Mouse (Mus musculus) ovary, postnatal 10 days (tissue): Measurements from ENCODE around the gene Pck2.

Experiments
- DNase-seq: peaks from one replicate; pipeline ENCODE4 v3.0.0; 2022; ENCODE audit warnings: low spot score

Pck2 gene

DNA sequence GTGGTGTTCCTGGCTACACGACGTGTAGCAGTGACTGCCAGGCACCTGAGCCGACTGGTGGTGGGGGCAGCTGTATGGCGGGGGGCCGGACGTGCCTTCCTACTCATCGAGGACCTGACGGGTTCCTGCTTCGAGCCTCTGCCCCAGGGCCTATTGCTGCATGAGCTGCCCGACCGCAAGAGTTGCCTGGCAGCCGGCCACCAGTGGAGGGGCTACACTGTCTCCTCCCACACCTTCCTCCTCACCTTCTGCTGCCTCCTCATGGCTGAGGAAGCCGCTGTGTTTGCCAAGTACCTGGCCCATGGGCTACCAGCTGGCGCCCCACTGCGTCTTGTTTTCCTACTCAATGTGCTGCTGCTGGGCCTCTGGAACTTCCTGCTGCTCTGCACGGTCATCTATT, 36.3 kb downstream of the Pck2 start:
- no peak for DNase-seq

DNA sequence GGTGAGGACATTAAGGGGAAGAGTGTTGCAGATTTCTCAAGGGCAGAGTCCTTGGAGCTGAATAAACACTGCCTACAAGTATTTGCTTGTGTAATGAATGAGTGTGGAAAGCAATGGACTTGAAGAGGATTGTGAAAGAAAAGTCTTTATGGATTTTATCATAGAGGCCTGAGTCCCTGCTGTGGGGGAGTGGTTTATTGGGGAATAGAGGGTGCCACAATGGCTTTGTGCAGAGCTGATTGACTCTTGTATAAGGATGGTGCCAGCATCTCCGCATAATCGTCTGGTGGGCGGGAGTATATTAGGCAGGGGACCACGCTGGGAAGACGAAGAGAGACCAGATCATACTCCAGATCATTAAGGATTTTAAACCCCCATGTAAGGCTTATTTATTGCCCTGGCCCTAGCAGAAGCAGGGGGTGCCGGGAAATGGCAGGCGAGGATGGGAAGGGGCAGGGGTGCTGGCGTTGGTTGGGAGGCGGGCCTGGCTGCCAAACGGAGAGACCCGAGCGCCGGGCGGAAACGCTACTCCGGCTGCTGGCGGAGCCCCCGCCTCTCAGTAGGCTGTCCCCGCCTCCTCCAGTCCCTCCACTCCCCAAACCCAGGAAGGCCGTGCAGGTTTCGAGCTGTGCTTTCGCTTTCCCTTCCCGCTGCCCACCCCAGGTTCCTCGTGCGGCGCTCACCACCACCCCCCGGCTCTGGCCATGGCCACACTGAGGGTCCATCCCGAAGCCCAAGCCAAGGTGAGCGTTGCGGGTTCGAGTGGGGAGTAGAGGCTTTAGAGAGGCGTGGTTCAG, 38.0 kb downstream of the Pck2 start, which contains the start of gene Psme1:
TSS of gene Psme1 (plus strand) at position 253 of the 797 bp plus-strand sequence.
- peak; percentile 52 for DNase-seq

DNA sequence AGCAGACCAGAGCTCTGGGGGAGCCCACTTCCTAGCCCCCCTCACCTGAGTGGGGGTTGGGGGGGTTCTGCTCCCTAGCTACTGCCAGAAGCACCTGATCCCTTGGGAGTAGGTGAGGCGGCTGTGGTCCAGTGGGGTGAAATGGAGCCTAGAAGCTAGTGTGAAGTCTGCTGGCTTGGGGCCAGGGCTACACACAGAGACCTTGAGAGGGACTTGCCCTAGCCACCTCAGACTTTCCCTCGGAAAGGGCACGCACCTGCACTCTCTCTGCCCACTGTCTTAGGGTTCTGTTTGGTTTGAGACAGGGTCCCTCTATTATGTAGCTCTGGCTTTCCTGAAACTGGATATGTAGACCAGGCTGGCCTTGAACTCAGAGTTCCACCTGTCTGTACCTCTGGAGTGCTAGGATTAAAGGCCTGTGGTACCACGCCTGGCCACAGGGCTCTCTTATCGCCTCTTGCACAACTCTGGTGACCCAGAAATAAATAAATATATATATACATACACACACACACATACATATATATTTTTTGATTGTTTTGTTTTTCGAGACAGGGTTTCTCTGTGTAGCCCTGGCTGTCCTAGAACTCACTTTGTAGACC, 38.7 kb downstream of the Pck2 start:
- DNase-seq, result peak; percentile 31

- DNase-seq, result no peak
These were observed 39.7 kb downstream of the Pck2 start for GRCm38 (mm10) chr14:55579511-55580496.

DNA sequence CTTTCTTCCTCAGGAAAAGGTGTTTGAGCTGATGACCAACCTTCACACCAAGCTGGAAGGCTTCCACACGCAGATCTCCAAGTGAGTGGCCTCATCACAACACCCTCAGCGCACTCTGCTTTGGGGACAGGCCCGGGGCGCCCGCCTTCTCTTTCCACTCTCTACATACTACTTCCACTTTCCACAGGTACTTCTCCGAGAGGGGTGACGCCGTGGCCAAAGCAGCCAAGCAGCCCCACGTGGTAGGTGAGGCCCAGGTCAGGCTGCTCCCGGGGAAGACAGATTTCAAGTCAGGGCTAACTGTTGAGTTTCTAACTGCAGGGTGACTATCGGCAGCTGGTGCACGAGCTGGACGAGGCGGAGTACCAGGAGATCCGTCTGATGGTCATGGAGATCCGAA, 40.7 kb downstream of the Pck2 start:
- DNase-seq, result no peak

DNA sequence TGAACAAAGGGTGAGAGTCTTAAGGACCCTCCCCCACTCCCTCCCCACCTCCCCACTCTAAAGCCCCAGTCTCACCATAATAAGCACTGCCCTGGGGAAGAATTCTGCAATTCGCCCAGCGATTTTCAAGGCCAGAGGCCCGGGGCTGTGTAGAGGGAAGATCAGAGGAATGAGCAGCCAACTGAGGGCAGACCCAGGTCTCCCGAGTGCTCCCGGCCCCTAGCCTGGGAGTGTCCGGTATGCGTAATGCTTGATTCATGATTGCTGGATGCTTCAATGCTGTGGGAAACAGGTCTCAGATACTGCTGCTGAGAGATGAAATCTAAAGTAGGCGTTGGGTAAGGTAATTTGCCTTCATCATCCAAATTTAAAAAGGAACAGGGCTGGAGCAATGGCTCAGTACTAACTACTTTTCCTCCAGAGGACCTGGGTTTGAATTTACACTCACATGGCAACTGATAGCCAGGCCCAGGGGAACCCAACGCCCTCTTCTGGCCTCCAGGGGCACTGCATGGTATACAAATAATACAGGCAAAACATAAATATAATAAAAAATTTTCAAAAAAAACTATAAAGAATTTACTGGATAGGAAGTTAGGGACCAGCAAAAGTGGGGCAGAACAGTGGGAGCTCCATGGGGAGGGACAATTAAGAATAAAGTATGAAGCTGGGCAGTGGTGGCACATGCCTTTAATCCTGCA, 42.1 kb downstream of the Pck2 start:
- DNase-seq, result no peak

GRCm38 (mm10) chr14:55584303-55584701, 44.2 kb downstream of the Pck2 start:
- no peak for DNase-seq

GRCm38 (mm10) chr14:55584702-55585565, 44.9 kb downstream of the Pck2 start, which contains the start of gene Emc9:
Emc9 (minus strand) TSS chr14:55585302.
- peak; percentile 49 for DNase-seq

DNA sequence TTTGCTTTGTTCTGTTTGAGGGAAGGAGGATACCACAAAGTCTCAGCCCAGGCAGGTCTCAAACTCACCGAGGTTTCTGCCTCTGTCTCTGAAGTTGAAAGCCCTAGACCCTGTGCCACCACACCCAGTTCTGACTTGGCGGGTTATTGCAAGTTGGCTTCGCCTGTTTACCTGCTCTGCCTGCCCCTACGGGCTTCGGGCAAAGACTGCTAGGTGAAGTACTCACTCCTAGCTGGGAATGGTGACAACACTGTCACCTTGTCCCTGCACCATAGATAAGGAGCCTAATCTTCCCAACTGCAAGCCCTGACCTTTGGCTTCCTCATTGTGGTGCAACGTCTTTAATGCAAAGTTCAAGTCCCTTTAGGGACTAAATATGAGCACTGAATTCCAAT, 45.5 kb downstream of the Pck2 start:
- DNase-seq, result no peak

DNA sequence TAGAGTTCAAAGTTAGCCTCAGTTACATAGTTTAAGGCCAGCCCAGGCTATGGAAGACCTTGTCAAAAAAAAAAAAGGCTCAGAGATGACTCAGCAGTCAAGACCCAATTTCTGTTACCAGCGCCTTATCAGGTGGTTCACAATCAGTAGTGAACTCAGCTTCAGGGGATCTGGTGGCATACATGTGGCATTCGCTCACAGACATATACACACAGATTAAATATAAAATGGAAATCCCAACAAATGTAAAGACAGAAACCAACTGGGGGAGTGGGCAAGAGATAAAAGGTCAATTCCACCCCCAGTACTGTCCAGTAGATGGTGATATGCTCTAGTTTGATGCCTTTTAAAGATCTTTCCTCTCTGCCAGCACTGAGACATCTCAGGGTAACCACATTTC, 46.1 kb downstream of the Pck2 start:
- DNase-seq, result no peak

DNA sequence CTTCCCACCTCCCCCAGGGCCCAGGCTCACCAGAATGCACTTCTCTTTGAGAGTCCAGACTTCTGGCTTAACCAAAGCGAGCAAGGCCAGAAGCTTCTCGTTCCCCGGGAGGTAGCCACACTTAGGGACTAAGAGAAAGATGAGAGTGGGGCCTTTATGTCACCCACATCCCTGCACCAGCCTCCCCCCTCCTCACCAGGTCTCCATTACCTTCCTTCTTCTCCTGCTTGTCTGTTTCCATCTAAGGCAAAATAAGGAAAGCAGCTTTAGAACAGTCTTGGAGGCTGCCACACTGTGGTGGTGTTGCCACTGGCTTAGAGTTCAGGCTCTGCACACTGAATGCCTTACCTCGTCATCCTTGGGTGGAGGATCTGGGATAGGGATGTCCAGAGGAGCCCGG, 49.2 kb downstream of the Pck2 start:
- DNase-seq, result no peak

- DNase-seq, result no peak
These were observed 49.8 kb downstream of the Pck2 start for GRCm38 (mm10) chr14:55589771-55590448.

GRCm38 (mm10) chr14:55590748-55591330, 50.8 kb downstream of the Pck2 start, which contains the start of gene Psme2:
Psme2 (minus strand) TSS chr14:55591113.
- peak; percentile 76 for DNase-seq

DNA sequence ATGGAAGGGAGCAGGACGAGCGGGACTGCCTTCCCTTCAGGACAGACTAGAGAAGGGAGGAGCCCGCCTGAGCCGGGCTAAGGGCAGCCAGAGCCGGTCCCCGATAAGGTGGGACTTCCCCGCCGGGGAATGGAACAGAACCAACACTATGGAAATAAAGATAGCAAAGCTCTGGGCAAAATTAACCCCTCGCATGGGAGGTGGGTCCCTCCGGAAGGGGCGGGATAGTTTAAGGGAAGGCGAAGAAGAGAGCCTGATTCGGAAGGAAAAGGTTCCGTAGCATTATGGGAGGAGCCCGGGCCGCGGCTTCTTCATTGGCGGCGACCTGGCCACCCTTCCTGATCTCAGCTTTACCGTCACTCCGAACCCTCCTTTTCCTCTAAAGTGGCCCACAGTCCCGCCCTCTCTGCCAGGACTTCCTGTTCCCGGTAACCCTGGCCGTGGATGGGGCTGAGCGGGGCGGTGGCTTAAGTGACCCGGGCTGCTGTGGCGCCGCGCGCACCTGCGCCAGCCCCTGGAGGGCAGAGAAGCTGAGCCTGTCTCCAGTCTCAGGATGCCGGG, 51.3 kb downstream of the Pck2 start, which contains the start of gene Rnf31:
TSS of gene Rnf31 (plus strand) at position 378 of the 561 bp plus-strand sequence.
- no peak for DNase-seq

GRCm38 (mm10) chr14:55592226-55592625, 52.2 kb downstream of the Pck2 start:
- no peak for DNase-seq

DNA sequence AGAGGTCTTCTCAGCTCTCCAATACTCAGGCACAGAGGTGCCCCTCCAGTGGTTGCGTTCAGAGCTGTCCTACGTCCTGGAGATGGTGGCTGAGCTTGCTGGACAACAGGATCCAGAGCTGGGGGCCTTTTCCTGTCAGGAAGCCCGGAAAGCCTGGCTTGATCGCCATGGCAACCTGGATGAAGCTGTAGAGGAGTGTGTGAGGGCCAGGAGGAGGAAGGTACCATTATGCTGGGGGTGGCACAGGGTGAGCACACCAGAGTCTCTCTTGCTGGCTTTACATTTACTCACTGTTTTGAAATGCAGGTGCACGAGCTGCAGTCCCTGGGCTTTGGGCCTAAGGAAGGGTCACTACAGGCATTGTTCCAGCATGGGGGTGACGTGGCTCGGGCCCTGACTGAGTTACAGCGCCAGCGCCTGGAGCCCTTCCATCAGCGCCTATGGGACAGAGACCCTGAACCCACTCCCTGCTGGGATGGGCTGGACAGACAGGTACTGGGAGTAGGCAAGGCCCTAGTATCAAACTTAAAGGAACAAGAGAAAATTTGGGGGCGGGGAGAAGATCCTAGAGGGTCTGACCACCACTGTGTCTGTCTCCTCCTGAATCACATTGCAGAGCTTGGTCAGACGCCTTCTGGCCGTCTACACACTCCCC, 56.1 kb downstream of the Pck2 start:
- no peak for DNase-seq

DNA sequence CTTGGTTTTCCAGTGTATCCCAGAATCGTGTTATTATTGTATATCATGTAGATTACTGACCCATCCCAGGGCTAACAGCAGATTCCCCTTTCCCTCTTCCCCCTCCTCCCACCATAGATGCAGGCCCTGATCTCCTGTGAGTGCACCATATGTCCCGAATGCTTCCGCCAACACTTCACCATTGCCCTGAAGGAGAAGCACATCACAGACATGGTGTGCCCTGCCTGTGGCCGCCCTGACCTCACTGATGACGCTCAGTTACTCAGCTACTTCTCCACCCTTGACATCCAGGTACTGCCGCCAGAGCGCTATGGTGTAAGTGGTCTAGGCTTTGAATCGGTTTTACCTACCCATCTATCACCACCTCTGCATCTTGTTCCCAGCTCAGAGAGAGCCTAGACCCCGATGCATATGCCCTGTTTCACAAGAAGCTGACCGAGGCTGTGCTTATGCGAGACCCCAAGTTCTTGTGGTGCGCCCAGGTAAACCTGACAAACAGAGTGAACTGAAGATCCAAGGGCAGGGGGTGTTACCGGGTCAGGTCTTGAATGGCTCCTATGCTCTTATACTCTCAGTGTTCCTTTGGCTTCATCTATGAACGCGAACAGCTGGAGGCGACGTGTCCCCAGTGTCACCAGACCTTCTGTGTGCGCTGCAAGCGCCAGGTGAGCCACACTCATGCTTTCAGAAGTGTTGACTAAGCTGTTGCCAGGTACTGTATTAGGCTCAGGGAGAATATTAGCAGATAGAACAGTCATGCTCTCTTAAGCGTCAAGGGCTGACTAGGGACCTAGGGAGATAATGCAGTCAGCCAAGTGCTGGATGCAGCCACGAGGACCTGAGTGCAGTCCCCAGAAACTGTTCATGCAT, 58.7 kb downstream of the Pck2 start:
- no peak for DNase-seq
